Mouse (Mus musculus) spleen, adult 18-20 months (tissue): Measurements from ENCODE around the gene Npb.

ENCODE experiments used
- DNase-seq, 2 experiments: peaks; one replicate each; pipeline ENCODE4 v3.0.0; 2022; ENCODE audit warnings: mixed read lengths in 2 of 2

The Npb gene

GRCm38 (mm10) chr11:120633520-120634343 is 25.5 kb downstream of the Npb start, which contains the start of gene Mafg:
TSS of gene Mafg (minus strand) at chr11:120633600.
- peak; percentile 85 for DNase-seq

GRCm38 (mm10) chr11:120634810-120635209 is 26.5 kb downstream of the Npb start:
- DNase-seq = no peak

- DNase-seq = no peak
These were observed 33.0 kb downstream of the Npb start for GRCm38 (mm10) chr11:120641255-120641654.

- DNase-seq = no peak
These were observed 33.6 kb downstream of the Npb start for GRCm38 (mm10) chr11:120641869-120642268.

DNA sequence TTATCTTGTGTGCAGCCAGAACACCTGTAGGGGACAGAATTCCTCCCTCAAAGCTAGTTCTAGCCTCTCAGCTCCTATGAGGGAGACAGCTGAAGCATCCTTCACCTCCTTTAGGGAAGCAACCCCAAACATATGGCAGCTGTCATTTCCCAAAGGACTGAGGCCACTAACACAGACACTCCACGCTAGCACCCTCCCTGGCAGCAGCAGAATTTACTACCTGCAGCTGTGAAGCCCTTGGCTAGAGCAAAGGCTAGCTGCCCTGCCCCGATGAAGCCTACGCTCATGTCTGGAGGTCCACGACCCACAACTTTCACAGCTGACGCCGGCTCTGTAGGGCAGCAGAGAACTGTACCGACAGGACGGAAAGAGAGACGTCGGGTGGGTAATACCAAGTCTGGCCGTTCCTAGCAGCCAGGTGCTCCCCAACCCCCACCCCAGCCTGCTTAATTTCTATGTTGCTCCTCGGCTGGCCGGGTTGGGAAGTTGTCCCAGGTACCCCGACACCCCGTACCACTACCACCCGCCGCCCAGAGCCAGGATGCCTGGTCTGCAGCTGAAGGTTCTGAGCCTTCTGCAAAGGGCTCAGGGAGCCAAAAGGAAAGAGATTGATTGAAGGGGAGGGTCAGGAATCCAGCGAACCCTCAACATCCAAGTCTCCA is 34.8 kb downstream of the Npb start:
- DNase-seq = no peak

DNA sequence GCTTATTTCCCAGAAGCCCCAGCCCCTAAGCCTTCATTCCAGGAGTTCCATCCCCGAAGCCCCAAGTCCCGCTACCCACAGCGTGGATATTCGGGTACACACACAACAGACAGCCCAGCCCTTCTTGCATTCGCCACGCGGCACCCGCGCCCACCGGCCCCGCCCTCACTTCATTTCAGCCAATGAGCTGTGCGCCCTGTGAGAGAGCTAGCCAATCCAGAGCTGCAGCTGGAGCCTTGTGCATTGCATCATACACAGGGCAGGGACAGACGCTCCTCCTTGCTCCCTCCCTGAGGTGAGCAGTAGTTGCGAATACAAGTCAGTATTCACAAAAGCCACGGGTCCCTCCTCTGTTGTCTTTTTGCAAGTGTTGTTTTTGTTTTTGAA is 35.3 kb downstream of the Npb start, which contains the start of gene Pycr1:
TSS of gene Pycr1 (minus strand) at position 169 of the 387 bp plus-strand sequence.
- peak; percentile 81 to 91 for DNase-seq

- DNase-seq = no peak
These were observed 39.0 kb downstream of the Npb start for GRCm38 (mm10) chr11:120647047-120647830.

- DNase-seq = peak in 1 of 2 experiments; percentile 46
These were observed 39.8 kb downstream of the Npb start, which contains the start of gene Myadml2 for GRCm38 (mm10) chr11:120648001-120648476. TSS of gene Myadml2 (minus strand) at chr11:120648158.

- DNase-seq = no peak
These were observed 43.6 kb downstream of the Npb start for GRCm38 (mm10) chr11:120651872-120652271.

- DNase-seq = no peak
These were observed 46.5 kb downstream of the Npb start for GRCm38 (mm10) chr11:120654741-120655140.

- DNase-seq = no peak
These were observed 49.0 kb downstream of the Npb start for GRCm38 (mm10) chr11:120657301-120657700.
